Mouse (Mus musculus): ENCODE data around the gene Taf3. TPM values are rescaled to one million over a fixed set of nuclear protein-coding genes. Genes with fewer than 3 reads are reported as not detected.

The Taf3 gene
- total RNA-seq, 2 experiments from 2014 or later = 10.8 TPM

- no peak for DNase-seq (ENCODE audit: low spot score in 2 of 2)
Measured at GRCm38 (mm10) chr2:10014951-10015635, 33.3 kb downstream of the Taf3 start.

GRCm38 (mm10) chr2:10010263-10010909 lies 38.0 kb downstream of the Taf3 start:
- no peak for DNase-seq (ENCODE audit: low spot score in 2 of 2)

- DNase-seq (ENCODE audit: low spot score in 2 of 2) = no peak
Measured at GRCm38 (mm10) chr2:10009671-10010254, 38.6 kb downstream of the Taf3 start.

GRCm38 (mm10) chr2:10008593-10008992 lies 39.8 kb downstream of the Taf3 start:
- no peak for DNase-seq (ENCODE audit: low spot score in 2 of 2)

- no peak for DNase-seq (ENCODE audit: low spot score in 2 of 2)
Measured at GRCm38 (mm10) chr2:10004960-10005621, 43.3 kb downstream of the Taf3 start.

GRCm38 (mm10) chr2:10003358-10003757 lies 45.0 kb downstream of the Taf3 start:
- no peak for DNase-seq (ENCODE audit: low spot score in 2 of 2)

GRCm38 (mm10) chr2:10001591-10001990 lies 46.8 kb downstream of the Taf3 start:
- no peak for DNase-seq (ENCODE audit: low spot score in 2 of 2)

- no peak for DNase-seq (ENCODE audit: low spot score in 2 of 2)
Measured at GRCm38 (mm10) chr2:9997535-9997934, 50.9 kb downstream of the Taf3 start.

GRCm38 (mm10) chr2:9996111-9996510 lies 52.3 kb downstream of the Taf3 start:
- DNase-seq (ENCODE audit: low spot score in 2 of 2) = no peak

GRCm38 (mm10) chr2:9990690-9991229 lies 57.6 kb downstream of the Taf3 start:
- no peak for DNase-seq (ENCODE audit: low spot score in 2 of 2)

- no peak for DNase-seq (ENCODE audit: low spot score in 2 of 2)
Measured at GRCm38 (mm10) chr2:9989649-9990547, 58.5 kb downstream of the Taf3 start.

- DNase-seq (ENCODE audit: low spot score in 2 of 2) = no peak
Measured at GRCm38 (mm10) chr2:9988290-9988689, 60.1 kb downstream of the Taf3 start.

- no peak for DNase-seq (ENCODE audit: low spot score in 2 of 2)
Measured at GRCm38 (mm10) chr2:9985979-9986447, 62.4 kb downstream of the Taf3 start.

- no peak for DNase-seq (ENCODE audit: low spot score in 2 of 2)
Measured at GRCm38 (mm10) chr2:9982446-9982845, 66.0 kb downstream of the Taf3 start.

GRCm38 (mm10) chr2:9971927-9972326 lies 76.5 kb downstream of the Taf3 start:
- DNase-seq (ENCODE audit: low spot score in 2 of 2) = no peak

- no peak for DNase-seq (ENCODE audit: low spot score in 2 of 2)
Measured at GRCm38 (mm10) chr2:9970579-9970978, 77.8 kb downstream of the Taf3 start.

- no peak for DNase-seq (ENCODE audit: low spot score in 2 of 2)
Measured at GRCm38 (mm10) chr2:9970178-9970577, 78.2 kb downstream of the Taf3 start.

GRCm38 (mm10) chr2:9969734-9970133 lies 78.7 kb downstream of the Taf3 start:
- no peak for DNase-seq (ENCODE audit: low spot score in 2 of 2)

GRCm38 (mm10) chr2:9966634-9967033 lies 81.8 kb downstream of the Taf3 start:
- no peak for DNase-seq (ENCODE audit: low spot score in 2 of 2)

- DNase-seq (ENCODE audit: low spot score in 2 of 2) = no peak
Measured at GRCm38 (mm10) chr2:9965608-9966007, 82.8 kb downstream of the Taf3 start.
